ENCODE assay signal across 8 mouse cellular contexts in the genomic region with DNA sequence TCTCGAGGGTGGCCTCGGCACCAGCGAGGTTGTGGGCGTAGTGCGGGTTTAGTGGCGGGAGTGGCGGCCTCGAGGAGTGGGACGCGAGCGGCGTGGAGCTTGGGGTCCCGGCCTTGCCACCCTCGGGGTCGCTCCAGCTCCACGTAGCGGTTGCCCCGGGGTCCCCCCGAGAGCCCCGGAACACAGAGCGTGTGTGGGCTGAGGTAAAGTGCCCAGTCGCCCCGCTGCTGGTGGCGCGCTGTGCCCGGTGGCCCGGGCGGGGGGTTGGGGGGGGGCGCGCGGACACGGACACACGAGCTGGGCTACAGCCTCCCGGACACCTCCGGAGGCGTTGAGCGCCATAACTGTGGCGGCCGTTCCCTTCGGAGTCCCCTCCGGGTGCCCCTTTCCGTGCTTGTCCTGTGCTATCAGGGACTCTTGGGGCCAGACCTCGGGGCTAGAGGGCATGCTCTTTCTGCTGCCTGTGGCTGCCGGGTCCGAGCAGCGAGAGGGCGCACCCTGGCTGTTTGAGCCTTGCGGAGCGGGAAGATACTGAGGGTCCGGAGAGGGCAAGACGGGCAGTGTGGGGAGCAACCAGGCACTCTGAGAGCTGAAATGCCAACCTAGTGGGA. TPM values are rescaled to one million over a fixed set of nuclear protein-coding genes. Genes with fewer than 3 reads are reported as not detected.
DNase-seq lines count a peak whose midpoint lies in the region; ATAC-seq lines count a peak whose summit lies in the region.

No protein-coding gene starts in this region.

- ATAC-seq in granulocyte monocyte progenitor cell, adult 5-6 weeks (replicated peaks; ENCODE audit: poor library complexity, severe bottlenecking): peak; percentile 25
- peak; percentile 21 for ATAC-seq in intestine, embryonic 16.5 days
- ATAC-seq in liver, embryonic 16.5 days (ENCODE audit: low read depth): peak; percentile 33

- peak overlapping the region; percentile 62 for H3K4me3 ChIP-seq in intestine, embryonic 16.5 days (ENCODE audit: low read length)
- H3K4me3 ChIP-seq in liver, embryonic 16.5 days (ENCODE audit: low read depth, low read length): peak overlapping the region; percentile 74

- WGBS in intestine, embryonic 16.5 days: 18% methylated on average over 31 of the region's 51 CpGs
- 21% methylated on average over 49 of the region's 51 CpGs for WGBS in liver, embryonic 16.5 days (ENCODE audit: insufficient replicate concordance)

- H3K36me3 ChIP-seq in intestine, embryonic 16.5 days (ENCODE audit: control insufficient read depth, insufficient read depth, low read length): no peaks in the 10 kb centered on the region
- H3K36me3 ChIP-seq in liver, embryonic 16.5 days (ENCODE audit: control insufficient read depth, insufficient read depth): peaks cover 3% of the 10 kb centered on the region; the same call in 1 of the 2 replicates

- peak overlapping the region; percentile 52 for H3K4me2 ChIP-seq in intestine, embryonic 16.5 days (ENCODE audit: low read depth, low read length)
- peak overlapping the region; percentile 75 for H3K4me2 ChIP-seq in liver, embryonic 16.5 days (ENCODE audit: low read depth, low read length)

- H3K9me3 ChIP-seq in intestine, embryonic 16.5 days (ENCODE audit: control insufficient read depth, low read length): no peaks in the 10 kb centered on the region
- no peaks in the 10 kb centered on the region for H3K9me3 ChIP-seq in liver, embryonic 16.5 days (replicated peaks; ENCODE audit: control insufficient read depth, low read length)

- no peaks in the 10 kb centered on the region for H3K4me1 ChIP-seq in intestine, embryonic 16.5 days (ENCODE audit: control insufficient read depth, insufficient read depth, low read length)
- H3K4me1 ChIP-seq in liver, embryonic 16.5 days (ENCODE audit: control insufficient read depth, low read depth, low read length): no peaks in the 10 kb centered on the region

- DNase-seq in 3T3-L1 (ENCODE audit: low read depth, low spot score) (peak; percentile 15), NIH3T3 (ENCODE audit: low read depth) (peak; percentile 11)
- peak; percentile 39 to 50 for DNase-seq in cerebellum, postnatal 25 days
- DNase-seq in neural tube, embryonic 10.5 days (ENCODE audit: extremely low spot score, low spot score): peak; percentile 49
- DNase-seq in testis, postnatal 10 days (ENCODE audit: low spot score): peak; percentile 52

- H3K9ac ChIP-seq in intestine, embryonic 16.5 days (ENCODE audit: low read depth, low read length): peak overlapping the region; percentile 76
- H3K9ac ChIP-seq in liver, embryonic 16.5 days (ENCODE audit: low read depth, low read length): peak overlapping the region; percentile 76

- no peaks in the 10 kb centered on the region for H3K27me3 ChIP-seq in intestine, embryonic 16.5 days (replicated peaks; ENCODE audit: control insufficient read depth, insufficient read depth, low read length)
- H3K27me3 ChIP-seq in liver, embryonic 16.5 days (ENCODE audit: control insufficient read depth, insufficient read depth, low read depth, low read length): no peaks in the 10 kb centered on the region

- H3K27ac ChIP-seq in intestine, embryonic 16.5 days (ENCODE audit: low read length): peak overlapping the region; percentile 74
- peak overlapping the region; percentile 77 for H3K27ac ChIP-seq in liver, embryonic 16.5 days (ENCODE audit: low read length)

RNA-seq across cellular contexts. Expression of a gene that starts 0.5 kb away (rescaled TPM):
- 8.4 and 13.0 TPM in 2 replicates for total RNA-seq in granulocyte monocyte progenitor cell, adult 5-6 weeks (2014; fragmentation: Nextera tagmentation)
- total RNA-seq in granulocyte monocyte progenitor cell, adult 5-6 weeks (2017): 17.4 and 19.3 TPM in 2 replicates
- polyA plus RNA-seq in intestine, embryonic 16.5 days (2015; fragmentation: Nextera tagmentation; extraction: Ambion mirVana): 8.0 and 8.3 TPM in 2 replicates
- 5.4 and 6.0 TPM in 2 replicates for polyA plus RNA-seq in liver, embryonic 16.5 days (2015; fragmentation: Nextera tagmentation; extraction: Ambion mirVana)

Comparison
In these comparisons a context has a peak if more than half of its experiments do, and no peak if none do; other contexts are left out.
1. Peak in every context shown above with its lines: DNase-seq, ATAC-seq, H3K4me3 ChIP-seq and H3K27ac ChIP-seq.